Mouse (Mus musculus) kidney, adult 8-10 months (tissue): ENCODE measurements around the gene Trrap.
A peak's percentile ranks its signal among the peaks of the same experiment; 100 is the strongest.

Source experiments
- DNase-seq, 2 experiments: peaks; one replicate each; pipeline ENCODE4 v3.0.0; 2022

Trrap gene

DNA sequence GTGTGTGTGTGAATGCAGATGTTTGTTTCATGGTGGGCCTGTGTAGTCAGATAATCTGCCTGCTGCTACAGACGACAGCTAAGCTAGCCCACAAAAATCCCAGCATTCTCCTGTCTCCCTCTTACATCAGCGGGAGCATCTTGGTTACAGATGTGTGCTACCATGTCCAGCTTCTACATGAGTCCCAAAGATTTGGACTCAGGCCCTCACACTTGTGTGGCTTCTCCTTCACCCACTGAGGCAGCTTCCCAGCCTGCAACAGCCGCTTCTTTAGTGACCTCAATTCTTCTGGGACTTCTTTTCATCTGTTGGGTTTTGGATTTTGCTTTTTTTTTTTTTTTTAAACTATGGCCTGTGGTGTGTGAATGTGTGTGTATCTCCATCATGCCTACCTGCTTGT, 105.3 kb downstream of the Trrap start:
- DNase-seq, result no peak

DNA sequence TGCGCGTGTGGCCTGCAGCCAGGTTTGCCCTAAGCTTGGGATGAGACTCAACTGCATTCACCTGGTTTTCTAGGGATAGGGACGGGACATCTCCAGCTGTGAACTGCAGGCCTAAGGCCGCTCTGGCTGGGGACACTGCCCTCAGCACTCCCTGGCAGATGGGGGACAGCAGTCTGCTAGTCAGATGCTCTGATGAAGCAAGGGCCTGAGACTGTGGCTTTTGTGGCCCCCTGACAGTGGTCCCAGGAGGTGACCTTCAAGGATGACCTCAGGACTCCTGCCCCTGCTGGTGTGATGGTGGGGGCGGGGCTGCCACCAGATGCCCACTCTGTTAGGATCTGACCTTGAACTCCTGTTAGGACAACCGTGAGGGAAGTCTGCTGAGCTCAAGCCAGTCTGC, 107.7 kb downstream of the Trrap start:
- no peak for DNase-seq

DNA sequence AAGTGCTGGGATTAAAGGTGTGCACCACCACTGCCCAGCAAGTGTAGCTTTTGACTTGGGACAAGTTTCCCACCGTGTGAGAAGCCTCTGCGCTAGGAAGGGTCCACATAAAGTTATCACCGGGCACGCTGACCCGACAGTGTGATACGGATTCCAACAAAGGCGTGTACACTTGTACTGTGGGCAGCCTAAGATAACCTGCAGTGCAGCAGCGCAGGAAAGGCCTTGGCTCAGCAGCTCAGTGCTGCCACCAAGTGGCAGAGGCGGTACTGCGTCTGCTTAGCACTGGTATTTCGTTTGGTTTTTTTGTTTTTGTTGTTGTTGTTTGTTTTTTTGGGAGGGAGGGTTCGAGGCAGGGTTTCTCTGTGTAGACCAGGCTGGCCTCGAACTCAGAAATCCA, 108.4 kb downstream of the Trrap start:
- DNase-seq, result peak in 1 of 2 experiments; percentile 69

DNA sequence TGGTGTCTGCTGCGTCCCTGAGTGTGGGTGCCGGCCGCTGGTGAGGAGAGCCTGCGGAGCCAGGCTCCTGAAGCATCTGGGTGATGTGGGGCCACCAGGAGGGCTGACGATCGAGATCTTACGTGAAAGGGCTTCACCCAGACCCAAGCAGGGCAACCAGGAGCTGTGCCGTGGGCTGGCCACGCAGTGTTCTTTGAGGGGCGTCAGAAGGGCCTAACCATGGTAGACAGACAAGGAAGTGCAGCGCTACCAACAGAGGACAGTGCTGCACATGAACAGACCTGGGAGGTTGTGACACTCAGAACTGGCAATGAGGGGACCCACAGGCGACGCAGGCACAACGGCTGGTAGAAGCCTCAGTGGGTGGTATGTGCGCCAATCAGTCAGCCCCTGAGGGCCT, 109.5 kb downstream of the Trrap start:
- DNase-seq, result no peak

DNA sequence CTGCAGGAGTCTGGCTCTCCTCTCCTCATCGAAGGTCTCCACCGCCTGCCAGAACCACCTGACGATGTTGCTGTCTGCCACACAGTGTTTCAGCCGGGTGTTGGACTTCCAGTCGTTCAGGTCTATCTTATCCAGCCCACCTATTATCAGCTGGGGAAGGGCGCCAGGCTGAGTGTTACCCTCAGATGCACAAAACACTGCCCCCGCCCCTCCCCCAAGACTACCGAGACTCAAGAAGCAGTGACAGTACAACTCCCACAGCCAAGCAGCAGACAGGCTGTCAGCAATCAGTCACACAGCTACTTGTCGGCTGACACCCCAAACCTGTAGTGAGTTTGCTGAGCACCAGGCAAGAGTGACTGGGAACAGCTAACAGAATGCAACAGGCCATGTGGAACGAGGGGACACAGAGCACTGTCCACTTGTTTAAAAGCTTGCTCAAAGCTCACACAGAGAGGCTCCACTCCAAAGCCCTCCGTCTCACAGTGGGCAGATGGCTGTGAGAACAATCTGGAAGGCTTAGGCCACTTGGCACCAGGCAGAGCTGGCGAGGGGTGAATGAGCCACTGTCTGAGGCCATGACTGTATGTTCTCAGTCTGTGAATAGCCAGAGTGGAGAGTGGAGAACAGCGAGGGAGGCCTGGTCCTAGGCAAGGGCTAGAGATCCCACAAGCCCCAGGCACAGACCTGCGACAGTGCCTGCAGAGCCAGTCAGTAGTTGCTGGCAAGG, 114.3 kb downstream of the Trrap start:
- DNase-seq, result no peak

DNA sequence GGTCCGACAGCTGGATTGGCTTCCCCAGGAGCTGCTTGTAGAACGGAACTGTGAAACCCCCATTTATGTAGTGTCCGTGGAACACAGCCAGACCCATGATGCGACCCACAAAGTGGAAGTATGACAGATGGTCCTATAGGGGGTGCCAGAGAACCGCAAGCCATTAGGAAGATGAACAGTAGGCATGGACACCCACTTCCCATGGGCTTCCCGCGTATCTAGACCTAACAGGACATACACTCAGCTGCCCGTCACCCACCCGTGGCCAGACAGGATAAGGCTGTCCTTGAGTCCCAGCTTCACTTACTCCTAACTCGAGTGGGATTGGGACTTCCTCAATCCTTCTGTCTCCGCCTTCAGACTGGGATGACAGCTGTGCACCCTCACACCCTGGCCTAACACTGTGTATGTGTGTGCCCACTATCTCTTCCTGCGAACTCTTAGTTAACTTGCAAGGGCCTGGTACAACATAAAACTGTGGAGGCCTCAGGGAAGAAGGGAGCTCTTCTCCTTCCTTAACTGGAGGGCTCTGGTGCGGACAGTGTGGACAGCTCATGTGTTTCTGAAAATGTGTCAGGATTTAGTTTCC, 117.2 kb downstream of the Trrap start:
- DNase-seq, result no peak

DNA sequence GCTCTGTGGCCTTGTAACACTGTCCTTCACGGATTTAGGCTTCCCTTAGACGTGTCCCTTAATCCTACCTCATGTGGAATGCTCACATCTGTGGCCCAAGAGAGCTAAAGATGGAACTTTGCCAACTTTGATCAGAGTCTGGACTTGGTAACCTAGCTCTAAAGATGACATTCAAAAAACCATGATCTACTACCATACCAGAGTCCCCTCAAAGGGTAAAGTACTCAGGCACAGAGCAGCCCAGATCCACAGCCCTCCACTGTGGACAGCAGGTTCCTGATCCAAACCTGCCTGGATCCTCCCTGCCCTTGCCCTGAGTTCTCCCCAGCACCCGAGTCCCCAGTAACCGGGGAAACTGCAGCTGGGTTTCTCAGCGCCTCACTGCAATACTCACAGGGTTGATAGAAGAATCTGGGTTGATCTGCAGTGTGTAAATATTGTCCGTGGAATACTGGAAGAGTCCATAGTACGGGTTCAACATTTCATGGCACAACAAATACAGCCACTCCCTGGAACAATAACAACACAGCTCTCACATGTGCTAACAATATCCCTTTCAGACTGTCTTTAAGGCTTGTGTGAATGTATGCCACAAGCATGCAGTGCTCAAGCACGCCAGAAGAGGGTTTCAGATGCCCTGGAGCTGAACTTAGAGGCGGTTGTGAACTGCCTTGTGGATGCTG, 118.6 kb downstream of the Trrap start:
- no peak for DNase-seq

DNA sequence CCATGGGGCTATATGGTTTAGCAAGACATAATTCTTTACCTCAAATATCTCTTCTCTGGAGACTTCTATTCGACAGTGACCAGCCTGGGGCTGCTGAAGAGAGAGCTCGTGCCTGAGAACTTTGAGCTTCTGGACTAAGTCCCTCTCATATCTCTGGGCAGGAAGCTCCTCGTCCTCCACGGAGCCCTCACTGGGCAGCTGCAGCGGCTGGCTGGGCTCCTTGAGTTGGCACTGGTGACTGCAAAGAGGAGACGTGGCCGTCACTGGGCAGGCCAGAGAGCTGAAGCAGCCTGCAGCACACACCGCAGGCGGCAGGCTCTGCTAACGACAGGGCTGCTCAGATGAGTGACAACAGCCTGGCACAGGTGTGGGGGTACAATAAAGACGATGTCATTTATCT, 123.7 kb downstream of the Trrap start:
- DNase-seq, result no peak

DNA sequence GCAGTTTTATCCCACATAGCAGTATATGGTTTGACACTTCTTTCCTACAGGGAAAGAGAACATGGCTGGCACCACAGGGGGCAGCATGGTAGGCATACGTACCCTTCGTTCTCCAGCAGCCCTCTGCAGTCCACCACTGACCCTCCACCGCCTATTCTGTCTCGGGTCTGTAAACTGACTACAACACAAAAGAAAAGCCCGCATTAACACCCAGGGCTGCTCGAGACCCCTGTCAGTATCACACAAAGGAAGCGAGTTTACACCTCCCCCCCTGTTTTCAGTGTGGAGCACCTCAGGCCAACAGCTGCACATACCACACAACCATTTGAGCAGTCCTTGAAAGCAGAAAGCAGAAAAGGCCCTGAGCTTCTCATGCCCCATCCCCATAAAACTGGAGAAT, 130.3 kb downstream of the Trrap start:
- DNase-seq, result no peak

DNA sequence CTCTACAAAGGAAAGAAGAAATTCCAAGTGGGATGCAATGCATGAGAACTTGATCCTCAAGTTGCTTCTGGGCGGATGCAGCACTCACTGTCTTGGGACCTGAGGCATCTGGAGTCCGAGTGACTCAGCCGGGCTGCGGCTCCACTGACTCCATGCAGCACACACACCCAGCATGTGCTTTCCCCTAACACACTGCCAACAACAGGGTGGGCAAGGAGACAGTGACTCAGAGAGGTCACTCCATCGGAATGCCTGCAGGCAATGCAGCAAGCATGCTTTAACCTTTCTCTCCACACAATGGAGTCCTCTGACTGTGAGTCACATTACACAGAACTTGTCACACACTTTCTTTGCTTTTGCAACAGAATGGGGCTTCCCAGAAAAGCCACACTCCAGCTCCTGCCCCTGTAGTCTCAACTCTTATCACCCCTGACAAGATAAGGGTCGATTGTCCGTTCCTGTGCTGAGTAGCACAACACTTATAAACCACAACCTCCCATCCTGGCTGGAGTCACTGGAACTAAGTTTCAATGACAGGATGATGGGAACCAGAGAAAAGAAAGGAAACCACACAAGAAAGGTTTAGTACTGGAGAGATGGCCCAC, 131.0 kb downstream of the Trrap start:
- no peak for DNase-seq

DNA sequence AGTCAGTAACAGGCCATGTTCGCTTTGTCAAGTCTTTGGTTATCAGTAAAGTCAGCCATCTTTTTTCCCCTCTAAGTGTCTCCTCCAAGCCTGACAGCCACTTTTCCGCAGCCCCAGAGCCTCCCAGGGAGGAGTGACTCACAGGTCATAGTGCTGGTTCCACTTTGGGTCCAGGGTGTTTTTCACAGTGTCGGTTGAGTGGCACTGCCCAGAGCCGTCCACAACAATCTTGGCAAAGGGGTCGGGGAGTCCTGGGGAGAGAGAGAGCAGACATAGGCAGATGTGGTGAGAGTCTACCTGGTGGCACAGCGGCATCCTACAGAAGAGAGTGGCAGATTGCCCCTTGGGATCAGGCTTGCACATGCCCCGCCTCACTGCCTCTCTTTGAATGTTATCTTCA, 133.5 kb downstream of the Trrap start:
- DNase-seq, result no peak

DNA sequence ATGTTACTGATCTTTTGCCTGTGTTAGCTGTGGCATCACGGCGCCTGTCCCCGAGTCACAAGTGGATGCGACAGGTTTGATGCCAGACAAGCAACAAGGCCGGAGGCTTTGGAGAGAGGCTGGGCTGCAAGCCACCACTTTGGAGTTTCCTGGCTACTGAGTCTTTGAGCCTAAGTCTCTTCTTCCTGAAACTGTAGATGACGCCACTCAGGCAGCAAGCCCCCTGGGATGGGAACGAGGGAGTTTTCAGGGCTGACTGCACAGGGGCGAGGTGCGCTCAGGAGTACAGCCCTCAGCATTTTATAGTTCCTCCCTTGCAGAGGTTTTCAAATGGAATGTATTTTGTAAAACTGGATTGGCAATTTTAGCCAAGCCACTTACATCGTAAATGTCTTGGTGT, 134.3 kb downstream of the Trrap start:
- no peak for DNase-seq

DNA sequence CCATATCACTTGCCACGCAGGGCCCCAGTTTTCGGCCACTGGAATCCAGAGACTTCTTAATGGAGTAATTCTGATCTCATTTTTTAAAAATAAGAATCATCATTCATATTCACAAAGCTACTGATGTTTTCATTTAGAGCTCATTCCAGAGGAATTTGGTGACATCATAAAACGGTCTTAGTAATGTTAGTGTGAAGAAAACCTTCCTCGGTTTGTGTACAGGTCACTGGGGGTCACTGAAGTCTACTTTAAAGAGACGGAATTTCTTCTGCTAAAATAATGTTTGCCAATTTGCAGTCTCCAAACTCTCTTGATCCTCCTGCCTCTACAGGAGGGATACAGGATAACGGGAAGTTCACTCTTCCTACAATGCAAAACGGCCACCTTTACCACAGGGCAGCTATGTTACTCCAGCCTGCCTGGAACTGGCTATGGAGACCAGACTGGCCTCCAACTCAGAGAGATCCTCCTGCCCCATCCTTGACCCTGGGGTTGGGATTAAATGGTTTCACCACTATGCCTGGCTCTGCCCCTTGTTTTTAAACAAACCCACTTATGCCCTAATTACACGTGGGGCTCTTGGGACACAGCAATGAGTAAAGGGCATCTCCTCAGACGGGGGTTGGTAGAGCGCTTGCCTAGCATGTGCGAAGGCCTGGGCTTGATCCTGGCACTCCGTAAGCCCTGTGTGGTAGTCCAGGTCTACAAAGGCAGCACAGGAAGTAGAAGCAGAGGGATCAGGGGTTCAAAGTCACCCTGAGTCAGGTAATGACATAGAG, 137.0 kb downstream of the Trrap start:
- no peak for DNase-seq

DNA sequence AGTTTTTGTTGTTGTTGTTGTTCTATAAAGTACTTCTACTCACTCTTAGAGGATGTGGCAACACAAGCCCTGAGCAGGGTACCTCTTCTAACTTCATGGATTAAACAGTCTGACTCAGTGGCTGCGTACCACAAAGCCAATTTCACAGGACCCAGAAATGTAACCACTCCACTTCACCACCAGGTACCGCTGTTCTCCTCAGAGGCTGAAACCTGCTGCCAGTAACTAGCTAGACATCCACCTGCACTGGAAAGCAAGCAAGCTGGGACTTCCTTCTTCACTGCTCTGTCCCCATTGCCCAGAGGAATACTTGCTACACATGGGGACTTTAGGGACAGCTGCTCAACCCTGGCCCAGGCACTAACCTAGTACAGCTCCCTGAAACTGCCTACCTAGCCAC, 140.1 kb downstream of the Trrap start:
- no peak for DNase-seq
